Mouse (Mus musculus): ENCODE measurements around the gene Dgkq.

Gene Dgkq

GRCm38 (mm10) chr5:108689091-108689490 is 19.6 kb upstream of the Dgkq start:
- no peak for DNase-seq (ENCODE audit: low spot score)

GRCm38 (mm10) chr5:108680871-108681270 is 11.4 kb upstream of the Dgkq start:
- no peak for DNase-seq (ENCODE audit: low spot score)

- no peak for DNase-seq (ENCODE audit: low spot score)
Observed at GRCm38 (mm10) chr5:108679909-108680308, 10.4 kb upstream of the Dgkq start.

- no peak for DNase-seq (ENCODE audit: low spot score)
Observed at GRCm38 (mm10) chr5:108678296-108678854, 8.9 kb upstream of the Dgkq start.

- DNase-seq (ENCODE audit: low spot score), result peak; percentile 55
Observed at GRCm38 (mm10) chr5:108677605-108678295, 8.3 kb upstream of the Dgkq start.

GRCm38 (mm10) chr5:108676772-108677498 is 7.5 kb upstream of the Dgkq start:
- DNase-seq (ENCODE audit: low spot score), result no peak

GRCm38 (mm10) chr5:108675251-108675816 is 5.9 kb upstream of the Dgkq start, which contains the start of gene Slc26a1:
TSS of gene Slc26a1 (minus strand) at chr5:108675569.
- DNase-seq (ENCODE audit: low spot score), result no peak

- no peak for DNase-seq (ENCODE audit: low spot score)
Observed at GRCm38 (mm10) chr5:108674624-108675023, 5.2 kb upstream of the Dgkq start.

GRCm38 (mm10) chr5:108671757-108672156 is 2.3 kb upstream of the Dgkq start:
- DNase-seq (ENCODE audit: low spot score), result no peak

- DNase-seq (ENCODE audit: low spot score), result no peak
Observed at GRCm38 (mm10) chr5:108670785-108671184, 1.3 kb upstream of the Dgkq start.

- DNase-seq (ENCODE audit: low spot score), result no peak
Observed at GRCm38 (mm10) chr5:108669986-108670385, 514 bp upstream of the Dgkq start.

GRCm38 (mm10) chr5:108668387-108668932 is 1.0 kb downstream of the Dgkq start:
- DNase-seq (ENCODE audit: low spot score), result no peak

GRCm38 (mm10) chr5:108667370-108667769 is 2.1 kb downstream of the Dgkq start:
- DNase-seq (ENCODE audit: low spot score), result no peak

- no peak for DNase-seq (ENCODE audit: low spot score)
Observed at GRCm38 (mm10) chr5:108665066-108665465, 4.4 kb downstream of the Dgkq start.

GRCm38 (mm10) chr5:108662772-108663171 is 6.7 kb downstream of the Dgkq start:
- no peak for DNase-seq (ENCODE audit: low spot score)

GRCm38 (mm10) chr5:108660632-108661268 is 8.7 kb downstream of the Dgkq start:
- DNase-seq (ENCODE audit: low spot score), result peak; percentile 84

GRCm38 (mm10) chr5:108659698-108660631 is 9.5 kb downstream of the Dgkq start, which contains the start of gene Idua:
TSS of gene Idua (plus strand) at chr5:108660331.
- DNase-seq (ENCODE audit: low spot score), result no peak

- no peak for DNase-seq (ENCODE audit: low spot score)
Observed at GRCm38 (mm10) chr5:108658611-108659010, 10.9 kb downstream of the Dgkq start.

- DNase-seq (ENCODE audit: low spot score), result no peak
Observed at GRCm38 (mm10) chr5:108657406-108657805, 12.1 kb downstream of the Dgkq start.

GRCm38 (mm10) chr5:108655891-108656650 is 13.4 kb downstream of the Dgkq start:
- DNase-seq (ENCODE audit: low spot score), result no peak
